Mouse (Mus musculus): Measurements from ENCODE around the gene Rmdn2. TPM values are rescaled to one million over a fixed set of nuclear protein-coding genes. Genes with fewer than 3 reads are reported as not detected.

The Rmdn2 gene
- polyA plus RNA-seq (2014; fragmentation: Illumina TruSeq; extraction: RNeasy Lipid Tissue Mini Kit (QIAGEN cat#74804); ENCODE audit: low read depth, low replicate concordance): 208 TPM

DNA sequence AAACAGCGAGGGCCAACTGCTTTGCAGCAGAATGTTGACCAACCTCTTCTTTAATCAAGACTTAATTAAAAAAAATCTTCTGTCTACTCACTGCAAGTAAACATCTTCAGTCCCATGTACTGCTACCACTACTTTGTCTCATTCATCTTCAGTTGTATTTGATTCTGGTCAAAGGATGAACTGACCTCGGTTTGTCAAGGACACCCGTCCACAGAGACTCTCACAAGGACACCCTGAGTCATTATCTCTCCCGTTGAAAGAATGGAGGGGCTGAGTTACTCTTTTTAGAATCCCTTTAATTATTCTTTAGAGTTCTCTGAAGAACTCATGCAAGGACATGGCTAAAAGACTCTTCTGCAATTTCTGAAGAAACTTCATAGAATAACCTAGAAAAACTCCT is at the start of gene Rmdn2:
Gene Rmdn2, plus strand, starts transcription at position 319 of the 400 bp plus-strand sequence.

DNA sequence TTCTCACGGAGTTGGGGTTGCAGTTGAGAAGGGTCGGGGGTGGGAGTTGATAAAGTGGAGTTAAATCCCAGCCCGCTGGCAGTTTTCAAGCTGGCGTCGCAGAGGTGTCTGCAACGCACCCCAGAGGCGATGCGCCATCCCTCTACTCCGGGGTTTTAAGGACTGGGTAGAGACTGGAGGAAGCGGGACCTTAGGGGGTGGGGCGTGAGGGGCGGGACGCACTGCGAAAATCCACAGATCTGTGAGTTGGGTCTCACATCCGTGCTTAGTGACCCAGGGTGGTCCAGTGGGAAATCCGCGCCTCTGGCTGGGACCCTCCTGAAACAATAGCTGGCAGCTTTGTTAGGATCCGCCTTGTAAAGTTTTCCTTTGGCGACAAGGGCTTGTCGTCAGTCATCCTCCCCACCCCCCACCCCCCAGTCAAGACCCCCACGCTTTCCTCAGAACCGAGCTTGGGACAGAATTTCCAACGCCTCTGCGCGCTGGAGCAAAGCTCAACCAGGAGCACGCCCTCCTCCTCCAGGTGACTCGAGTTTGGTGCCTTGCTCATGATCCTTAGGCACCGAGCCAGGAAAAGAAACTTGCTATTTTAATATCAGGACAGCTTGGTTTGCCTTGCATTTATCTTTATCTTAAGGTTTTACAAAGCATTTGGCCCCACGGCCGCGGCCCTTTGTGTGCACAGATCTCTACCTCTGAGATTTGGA is 103.4 kb downstream of the Rmdn2 start, which contains the start of gene Cyp1b1:
Gene Cyp1b1, minus strand, starts transcription at position 131 of the 707 bp plus-strand sequence.

Other genes starting within 250 kb of the Rmdn2 start
- gene Cyp1b1, start 103.2 kb downstream of the Rmdn2 start, polyA plus RNA-seq (2014; fragmentation: Illumina TruSeq; extraction: RNeasy Lipid Tissue Mini Kit (QIAGEN cat#74804); ENCODE audit: low read depth, low replicate concordance): 0.87 TPM

Data from liver, adult 10 weeks (tissue).